Mouse (Mus musculus): ENCODE measurements around the gene Phb2.

Phb2 gene

DNA sequence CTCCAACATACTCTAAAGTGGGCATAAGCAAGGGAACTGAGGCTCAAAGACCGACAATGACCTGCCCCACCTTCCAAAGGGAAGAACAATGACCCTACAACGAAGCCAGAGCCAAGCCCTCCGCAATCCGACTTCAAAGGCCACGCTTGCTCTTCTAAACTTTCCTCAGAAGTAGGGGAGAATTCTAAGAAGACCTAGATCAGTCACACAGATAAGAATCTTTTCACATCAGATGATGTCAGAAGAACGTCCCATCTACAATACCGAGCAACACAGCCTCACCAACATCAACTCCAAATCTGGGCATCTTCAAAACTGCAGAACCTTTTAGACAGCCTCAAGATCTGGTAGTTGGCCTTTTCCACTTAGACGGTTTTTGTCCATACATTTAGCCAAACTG lies 38.3 kb downstream of the Phb2 start:
- DNase-seq = no peak

DNA sequence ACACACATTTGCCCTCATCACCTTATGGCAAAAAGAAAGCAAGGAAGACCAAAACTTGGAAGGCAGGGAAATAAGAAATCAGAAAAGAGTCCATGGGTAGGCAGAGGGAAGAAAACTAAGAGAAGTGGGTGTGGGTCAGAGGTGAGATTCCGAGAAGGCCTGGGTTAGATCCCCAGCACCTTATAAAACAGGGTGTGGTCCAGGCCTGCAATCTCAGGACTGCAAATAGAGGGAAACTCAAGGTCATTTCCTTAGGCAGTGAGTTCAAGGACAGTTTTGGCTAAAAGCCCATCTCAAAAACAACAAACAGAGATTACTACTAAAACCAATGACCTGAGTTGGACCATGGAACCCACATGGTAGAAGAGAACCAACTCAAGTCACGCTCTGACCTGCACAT lies 41.7 kb downstream of the Phb2 start:
- no peak for DNase-seq

DNA sequence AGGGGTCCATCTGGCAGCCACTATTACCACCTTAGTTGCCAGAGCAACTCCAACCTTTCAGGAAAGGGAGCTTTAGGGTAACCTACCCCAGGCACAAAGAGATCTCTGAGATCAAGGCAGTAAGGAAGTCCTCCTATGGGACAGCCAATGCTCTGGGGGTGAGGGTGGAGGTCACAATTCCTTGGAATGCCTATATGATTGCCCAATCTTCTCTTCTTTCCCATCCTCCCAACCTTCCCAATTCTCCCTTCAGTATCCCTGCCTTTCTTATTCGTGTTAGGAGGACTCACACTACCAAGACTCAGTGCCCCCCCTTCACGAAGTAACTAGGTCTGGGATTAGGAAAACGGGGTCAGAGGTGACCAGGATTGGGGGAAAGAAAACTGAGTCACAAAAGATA lies 43.2 kb downstream of the Phb2 start:
- DNase-seq = no peak

- peak; percentile 63 for DNase-seq
Observed at GRCm38 (mm10) chr6:124755831-124756595, 43.9 kb downstream of the Phb2 start, which contains the start of the genes Gm45234 and Atn1. Gm45234 (minus strand) TSS chr6:124756021. Atn1 (minus strand) TSS chr6:124756524.

DNA sequence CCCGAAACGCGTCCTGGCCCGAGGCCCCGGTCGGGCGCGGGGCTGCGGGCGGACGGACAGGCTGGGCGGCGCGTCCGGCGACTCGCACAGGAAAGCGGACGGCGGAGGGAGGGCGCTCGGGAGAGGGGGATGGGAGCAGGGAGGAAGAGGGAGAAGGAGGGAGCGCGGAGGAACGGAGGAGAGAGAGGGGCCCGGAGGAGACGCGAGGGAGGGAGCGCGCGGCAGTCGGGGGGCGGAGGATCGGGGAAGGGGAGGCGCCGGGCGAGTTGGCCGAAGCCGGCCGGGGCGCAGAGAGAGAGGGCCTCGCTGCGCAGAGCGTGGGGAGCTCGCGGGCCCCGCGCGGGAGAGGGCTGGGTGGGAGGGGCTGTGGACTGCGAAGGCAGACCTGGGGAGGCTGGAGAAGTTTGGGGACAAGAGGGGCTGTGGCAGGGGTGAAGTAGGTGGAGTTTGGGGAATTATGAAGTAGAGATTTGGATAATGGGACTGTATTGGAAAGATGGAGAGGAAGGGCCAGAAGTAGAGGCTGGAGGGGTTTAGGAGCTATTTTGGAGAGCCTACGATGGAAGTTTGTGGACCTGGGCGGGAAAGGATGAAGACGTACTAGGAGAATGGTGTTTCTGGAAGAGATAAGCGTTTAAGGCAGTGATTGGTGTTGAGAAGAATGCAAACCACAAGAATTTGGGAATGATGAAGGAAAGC lies 44.7 kb downstream of the Phb2 start:
- no peak for DNase-seq

GRCm38 (mm10) chr6:124757351-124757880 lies 45.3 kb downstream of the Phb2 start:
- no peak for DNase-seq

- DNase-seq = no peak
Observed at GRCm38 (mm10) chr6:124757909-124758848, 46.0 kb downstream of the Phb2 start.

DNA sequence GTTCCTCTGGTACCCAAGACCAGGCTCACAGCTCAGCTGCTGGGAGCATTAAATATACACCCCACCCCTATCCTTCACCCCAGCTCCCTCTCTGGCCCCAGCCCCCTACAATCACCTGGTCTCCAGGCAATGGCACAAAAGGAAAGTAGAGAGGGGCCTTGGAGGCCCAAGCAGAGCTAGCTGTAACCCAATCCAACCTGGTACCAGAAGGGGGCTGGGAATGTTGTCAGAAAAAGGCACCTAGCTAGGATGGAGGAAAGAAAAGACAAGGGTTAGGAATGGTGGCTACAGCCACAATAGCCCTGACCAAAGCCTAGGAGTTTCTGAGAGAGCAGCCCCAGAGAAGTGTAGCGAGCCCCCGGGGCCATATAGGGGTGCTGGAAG lies 46.7 kb downstream of the Phb2 start:
- DNase-seq = no peak

GRCm38 (mm10) chr6:124759259-124759658 lies 47.1 kb downstream of the Phb2 start:
- DNase-seq = peak; percentile 92

- DNase-seq = no peak
Observed at GRCm38 (mm10) chr6:124765951-124766350, 53.8 kb downstream of the Phb2 start.
